Mouse (Mus musculus): ENCODE results near the gene Klhl29. TPM values are rescaled to one million over a fixed set of nuclear protein-coding genes. Genes with fewer than 3 reads are reported as not detected.

The Klhl29 gene
- total RNA-seq, 2 experiments from 2014 or later: not detected

DNA sequence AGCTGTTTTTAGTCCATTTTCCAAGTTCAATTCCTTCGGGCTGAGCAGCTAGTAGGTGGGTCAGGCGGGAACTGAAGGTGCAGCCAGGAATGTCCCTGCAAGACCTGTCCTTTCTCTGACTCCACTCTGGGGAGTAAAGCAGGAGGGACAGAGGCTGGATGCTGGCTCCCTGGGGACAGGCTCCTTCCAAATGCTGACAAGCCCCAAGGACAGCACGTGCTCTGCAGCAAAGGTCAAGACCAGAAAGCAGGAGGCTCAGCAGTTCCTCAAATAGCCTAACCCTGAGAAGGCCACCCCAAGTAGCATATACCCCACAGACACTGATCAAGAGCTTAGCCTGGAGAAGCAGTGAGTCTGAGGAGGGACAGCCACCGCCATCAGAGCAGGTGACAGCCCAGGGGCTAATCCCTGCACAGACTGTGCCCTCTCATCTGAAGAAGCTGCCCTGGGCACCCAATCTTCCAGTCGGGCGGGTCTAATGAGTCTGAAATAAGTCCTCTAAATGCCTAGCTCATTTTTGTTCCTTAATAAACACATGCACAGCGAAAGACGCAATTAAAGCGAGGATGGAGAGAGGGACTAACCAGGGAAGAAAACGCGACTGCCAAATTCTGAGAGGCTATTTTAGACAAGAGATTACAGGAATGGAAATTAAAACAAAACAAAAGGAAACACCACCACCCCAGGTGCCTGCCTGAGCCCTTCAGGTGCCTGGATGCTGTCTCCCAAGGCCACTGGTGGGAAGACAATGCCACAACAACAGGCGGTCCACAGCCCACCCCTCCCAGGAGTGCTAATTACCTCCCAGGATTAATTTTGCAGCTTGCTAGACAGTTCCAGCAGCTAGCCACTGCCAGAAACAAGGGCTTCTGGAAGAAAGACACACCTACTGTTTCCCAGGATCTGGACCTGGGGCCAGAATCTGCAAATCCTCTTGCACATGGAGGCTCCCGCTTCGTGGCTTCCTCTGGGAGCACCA lies 148.5 kb downstream of the Klhl29 start:
- ATAC-seq (ENCODE audit: poor library complexity, severe bottlenecking): no peak

DNA sequence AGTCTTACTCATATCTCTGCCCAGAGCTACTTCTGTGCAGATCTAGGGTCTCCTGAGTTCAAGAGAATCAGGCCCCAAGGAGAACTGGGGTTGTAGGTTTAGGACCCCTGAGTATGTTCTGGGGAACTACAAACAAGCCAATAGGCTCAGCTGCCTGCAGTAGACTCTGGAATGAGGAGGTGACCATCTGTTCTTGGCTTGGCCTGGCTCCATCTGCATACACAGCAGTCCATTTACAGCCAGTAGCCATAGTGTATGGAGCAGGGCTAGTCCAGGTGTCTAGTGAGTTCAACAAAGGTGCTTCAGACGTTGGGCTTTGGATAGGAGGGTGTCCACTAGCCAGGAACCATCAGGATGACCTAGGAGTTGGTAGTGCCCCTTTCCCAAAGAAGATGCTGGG lies 151.9 kb downstream of the Klhl29 start:
- no peak for ATAC-seq (ENCODE audit: poor library complexity, severe bottlenecking)

DNA sequence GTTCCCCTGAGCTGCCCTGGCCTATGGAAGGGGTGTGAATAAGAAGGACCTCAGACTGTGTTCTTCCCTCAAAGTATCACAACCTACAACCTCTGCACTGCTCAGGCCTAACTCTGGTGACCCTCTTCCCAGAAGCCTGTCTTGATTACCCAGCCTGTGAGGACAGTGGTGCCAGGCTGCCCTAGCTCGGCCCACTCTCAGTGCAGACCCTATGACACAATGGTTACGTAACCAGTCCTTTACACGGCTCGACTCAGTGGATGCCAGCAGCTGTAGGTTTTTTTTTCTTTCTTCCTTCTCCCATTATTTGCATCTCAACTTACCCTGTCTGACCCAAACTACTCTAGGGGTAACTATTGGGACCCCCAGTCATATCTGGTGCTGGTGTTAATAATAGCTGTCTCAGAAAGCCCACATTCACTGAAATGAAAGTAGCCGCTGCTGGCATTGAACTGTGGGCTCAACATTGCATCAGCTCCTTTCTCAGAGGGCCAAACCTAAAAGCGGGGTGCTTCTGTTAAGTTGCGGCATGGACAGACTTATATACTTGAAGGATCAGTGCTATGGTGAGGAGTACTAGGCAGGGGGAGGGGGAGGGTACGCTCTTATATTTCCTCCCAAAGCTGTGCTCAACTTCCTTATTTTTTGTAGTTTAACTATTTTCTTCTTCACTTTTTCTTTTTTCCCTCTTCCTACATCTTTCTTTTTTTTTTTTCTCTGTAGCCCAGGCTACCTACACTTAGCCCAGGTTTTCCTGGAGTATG lies 152.9 kb downstream of the Klhl29 start:
- ATAC-seq (ENCODE audit: poor library complexity, severe bottlenecking): no peak

DNA sequence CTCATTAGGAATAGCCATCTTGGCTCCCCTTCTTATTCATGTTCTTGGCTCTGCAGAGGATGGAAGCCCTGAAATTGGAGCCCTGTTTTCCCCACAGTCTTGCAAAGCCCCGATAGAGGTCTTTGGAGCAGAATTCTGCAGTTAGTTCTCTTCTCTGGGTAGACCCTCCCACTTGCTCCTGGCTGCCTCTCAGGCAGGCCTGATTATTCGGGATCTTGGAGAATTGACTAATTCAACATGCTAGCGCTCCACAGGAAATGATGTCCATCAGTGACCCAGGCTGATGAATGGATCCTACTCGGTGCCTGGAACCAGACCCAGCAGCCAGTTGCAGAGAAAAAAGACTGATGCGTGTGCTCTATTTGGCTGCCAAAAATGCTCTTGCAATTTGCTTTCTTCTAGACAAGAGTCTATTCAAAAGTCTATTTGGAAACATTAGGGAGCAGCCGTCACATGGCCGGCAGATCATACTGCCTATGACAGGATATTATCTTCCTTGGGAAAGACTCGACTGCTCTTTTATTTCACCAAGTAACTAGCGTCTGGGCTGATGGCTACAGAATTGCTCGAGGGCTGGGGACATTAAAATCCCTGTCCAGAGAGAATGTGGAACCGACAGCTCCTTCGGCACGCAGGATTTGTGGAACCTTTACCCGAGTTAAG lies 155.4 kb downstream of the Klhl29 start:
- ATAC-seq (ENCODE audit: poor library complexity, severe bottlenecking): no peak

DNA sequence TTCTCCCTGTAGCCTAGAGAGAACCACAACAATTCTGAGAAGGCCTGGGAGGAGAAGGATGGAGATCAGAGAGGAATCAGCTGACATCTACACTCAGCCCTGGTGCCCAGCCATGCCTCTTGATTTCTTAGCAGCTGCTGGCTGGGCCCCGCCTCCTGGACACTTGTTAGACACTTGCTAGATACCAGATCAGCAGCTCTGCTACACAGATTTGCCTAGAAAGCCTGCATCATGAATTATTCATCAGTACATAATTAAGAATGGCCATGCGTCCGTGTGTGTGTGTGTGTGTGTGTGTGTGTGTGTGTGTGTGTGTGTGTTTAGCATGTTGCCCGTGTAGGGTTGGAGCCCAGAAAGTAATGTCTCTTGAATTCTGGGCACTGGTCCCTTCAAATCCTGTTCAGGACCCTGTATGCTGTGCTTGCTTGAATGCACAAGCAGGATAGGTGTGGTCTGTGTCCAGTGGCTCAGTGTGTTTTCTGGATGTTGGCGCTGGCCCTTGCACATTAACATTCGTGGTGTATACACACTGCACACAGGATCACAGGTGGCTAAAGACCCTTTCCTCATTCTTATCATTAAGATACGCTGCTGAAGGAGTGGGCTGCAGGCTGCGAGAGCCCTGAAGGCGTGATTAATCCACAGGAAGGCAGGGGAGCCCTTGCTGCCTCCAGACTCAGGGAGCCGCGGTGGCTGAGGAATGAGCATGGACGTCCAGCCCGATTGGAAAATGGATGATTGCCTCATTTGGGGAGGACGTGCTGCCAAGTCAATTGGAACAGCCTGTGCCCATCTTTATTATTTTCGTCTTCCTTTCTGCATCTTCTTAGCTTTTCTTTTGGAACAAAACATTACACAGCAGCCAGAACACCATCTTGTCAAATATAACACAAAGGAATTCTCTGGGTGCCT lies 159.4 kb downstream of the Klhl29 start:
- no peak for ATAC-seq (ENCODE audit: poor library complexity, severe bottlenecking)

DNA sequence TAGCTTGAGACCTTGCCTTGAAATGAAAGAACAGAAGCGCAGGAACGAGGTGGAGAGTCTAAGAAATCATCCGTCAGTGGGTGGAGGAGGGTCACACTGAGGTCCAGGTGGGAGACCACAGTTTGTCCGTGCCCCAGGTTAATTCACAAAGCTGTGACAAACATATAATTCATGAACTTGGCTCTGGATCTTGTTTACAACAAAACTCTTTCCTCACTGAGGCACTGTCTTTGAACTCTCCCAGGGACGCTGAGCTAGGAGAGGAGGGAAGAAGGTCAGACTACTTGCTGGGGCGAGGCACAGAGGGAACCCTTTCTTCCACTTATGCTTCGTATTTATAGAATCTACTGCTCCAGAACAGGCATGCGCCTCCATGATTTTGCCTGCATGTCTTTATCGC lies 161.2 kb downstream of the Klhl29 start:
- no peak for ATAC-seq (ENCODE audit: poor library complexity, severe bottlenecking)

DNA sequence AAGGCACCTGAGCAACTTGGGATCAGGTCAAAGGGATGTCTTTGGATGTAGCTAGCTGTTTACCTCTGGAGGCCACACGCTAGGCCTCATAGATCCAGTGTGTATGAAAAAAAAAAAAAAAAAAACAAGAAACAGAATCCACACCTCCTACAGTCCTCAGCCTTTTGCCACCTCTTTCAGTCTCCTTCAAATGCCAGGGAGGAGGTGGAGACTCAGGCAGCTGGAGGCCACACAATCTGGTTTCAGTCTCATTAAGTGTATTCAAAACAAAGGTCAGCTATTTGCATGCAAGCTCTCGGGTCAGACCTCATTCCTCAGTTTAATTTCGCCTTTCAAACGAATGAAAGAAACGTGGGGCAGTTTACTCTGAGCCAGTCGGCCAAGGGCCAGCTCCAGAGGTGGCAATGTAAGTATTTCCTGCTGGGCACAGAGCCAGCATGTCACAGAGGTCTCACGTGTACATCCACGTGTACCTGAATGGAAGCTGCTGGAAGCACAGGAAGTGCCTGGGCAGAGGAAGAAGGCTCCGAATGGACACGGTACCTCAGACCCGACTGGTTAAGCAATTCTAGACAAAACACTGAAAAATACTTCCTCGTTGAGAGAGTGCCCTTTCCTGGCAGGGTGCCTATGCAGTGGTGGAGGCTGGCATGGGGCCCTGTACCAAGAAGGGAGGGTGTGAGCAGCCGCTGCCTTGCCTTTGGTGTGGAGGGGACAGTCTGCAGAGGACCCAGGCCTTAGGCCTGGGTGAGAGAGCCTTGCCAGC lies 162.0 kb downstream of the Klhl29 start:
- ATAC-seq (ENCODE audit: poor library complexity, severe bottlenecking): no peak

DNA sequence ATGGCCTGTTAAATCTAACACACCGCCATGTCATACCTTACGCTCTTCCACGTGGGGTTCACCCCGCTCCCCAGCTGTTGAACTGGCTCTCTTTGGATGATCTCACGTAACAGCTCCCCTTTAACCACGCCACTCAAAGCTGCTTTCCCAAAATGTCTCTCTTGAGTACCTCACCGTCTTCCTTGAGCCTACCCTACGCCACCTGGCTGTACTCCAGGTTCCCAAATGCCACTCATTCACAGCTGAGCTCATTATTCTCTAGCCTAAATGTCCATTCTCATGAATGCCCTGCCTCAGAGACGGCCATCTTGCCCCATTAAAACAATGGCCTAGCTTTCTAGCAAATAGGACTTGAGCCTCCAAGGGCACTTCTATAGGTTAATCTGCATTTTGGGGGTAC lies 163.6 kb downstream of the Klhl29 start:
- ATAC-seq (ENCODE audit: poor library complexity, severe bottlenecking): no peak

DNA sequence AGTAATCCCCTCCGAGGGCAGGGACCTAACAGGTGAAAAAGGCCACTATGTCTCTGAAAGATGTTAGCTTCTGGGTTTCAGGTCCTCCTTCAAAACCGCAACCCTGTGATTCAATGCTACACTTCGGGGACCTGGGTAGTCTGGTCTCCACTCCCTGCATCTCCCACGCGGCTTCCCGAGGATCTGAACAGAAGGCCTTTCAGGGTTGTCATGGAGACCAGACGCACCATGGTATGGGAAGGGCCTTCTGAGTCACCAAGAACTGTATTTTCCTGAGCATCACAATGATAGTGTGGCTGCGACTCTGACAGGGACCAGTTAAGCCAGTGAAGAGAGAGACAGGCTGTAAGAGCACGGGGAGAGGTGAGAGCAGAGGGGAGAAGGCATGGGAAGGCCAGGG lies 164.7 kb downstream of the Klhl29 start:
- ATAC-seq (ENCODE audit: poor library complexity, severe bottlenecking): no peak

DNA sequence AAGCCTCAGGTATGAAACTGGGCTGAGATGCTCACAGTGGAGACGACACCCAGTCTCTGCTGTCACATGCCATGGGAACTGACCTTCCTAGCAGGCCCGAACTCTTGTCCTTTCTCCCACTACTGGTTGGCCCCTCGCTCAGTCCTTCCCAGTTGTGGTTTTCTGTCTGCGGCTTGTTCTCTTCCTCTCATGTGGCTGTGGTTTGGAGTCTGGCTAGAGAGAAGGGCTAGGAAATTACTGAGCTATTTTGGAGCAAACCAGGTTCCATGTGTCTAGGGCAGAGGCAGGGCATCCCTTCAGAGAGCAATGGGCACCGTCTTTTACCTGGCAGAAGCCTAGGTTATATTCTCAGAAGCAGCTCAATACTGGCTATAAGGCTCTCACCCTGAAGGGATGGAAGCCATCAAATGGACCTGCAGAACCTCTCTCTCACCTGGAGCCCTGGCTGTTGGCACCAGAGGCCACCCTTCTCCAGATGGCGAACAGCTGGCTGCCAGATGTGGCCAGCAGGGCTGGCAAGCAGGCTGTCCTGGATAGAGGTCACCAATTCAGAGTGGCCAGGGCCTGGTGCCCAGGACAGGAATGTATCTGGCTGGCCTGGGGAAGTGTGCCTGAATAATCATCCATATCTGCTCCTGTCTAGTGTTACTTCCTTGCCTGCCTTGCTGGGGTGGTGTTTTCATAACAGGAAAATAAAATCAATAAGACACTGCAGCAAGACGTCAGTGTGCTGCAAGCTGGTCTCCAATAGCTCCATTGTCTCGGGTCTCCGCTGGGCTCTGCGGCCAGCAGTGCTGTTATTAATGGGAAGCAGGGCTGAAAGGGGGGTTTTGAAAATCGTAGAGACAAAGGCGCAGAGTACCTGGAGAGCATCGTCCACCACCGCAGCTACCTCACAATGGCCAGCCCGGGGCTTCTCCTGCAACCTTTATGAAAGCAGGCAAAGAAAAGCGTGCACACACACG lies 167.3 kb downstream of the Klhl29 start:
- ATAC-seq (ENCODE audit: poor library complexity, severe bottlenecking): no peak

DNA sequence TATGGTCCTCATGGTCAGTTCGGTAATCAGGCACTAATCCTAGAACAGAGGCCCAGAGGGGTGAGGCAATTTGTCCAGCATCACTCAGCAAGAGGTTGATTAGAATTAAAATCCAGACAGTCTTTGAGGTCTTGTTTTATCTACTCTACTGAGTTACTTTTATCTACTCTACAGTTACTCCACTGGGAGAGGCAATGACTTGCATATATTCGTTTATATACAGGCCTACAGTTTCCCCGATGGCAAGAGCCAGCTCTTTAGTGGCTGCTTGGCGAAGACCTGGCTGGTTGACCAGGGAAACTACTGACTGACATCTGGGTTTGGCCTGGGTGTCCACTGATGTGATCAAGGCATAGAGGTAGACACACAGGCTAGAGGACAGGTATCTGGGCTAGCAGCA lies 168.3 kb downstream of the Klhl29 start:
- ATAC-seq (ENCODE audit: poor library complexity, severe bottlenecking): no peak

DNA sequence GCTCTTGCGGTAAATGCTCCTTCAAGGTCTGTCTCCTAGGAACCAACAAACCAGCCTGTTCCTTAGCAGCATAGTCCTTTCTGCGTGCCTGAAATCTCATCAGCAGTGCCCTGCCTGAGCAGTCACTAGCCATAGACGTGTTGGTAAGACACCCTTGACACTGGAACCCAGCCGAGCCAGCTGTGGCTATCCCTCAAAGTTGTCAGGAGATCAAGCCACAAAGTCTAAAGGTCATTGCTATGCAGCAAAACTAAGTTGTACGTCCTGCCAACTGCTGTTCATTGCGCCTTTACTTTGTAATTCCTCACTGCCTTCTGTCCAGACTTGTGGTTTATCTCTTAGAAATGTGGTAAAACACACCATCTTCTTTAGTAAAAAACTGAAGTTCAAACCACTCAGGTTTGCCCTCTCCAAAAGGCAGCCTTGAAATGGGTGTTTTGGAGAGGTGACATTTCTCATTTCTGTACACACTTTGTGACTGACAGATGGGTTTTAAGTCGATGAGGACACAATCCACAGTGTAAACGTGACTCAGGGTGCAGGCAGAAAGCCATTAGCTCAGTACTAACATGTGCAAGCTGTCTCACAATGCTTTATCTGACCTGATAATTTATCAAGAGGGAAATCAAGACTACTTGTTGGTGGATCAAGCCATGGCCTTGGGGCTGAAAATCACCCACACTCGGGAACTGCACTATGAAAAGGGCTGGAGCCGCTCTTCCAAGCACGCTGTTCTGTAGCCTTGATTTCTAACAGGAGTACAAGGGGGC lies 171.2 kb downstream of the Klhl29 start:
- no peak for ATAC-seq (ENCODE audit: poor library complexity, severe bottlenecking)

DNA sequence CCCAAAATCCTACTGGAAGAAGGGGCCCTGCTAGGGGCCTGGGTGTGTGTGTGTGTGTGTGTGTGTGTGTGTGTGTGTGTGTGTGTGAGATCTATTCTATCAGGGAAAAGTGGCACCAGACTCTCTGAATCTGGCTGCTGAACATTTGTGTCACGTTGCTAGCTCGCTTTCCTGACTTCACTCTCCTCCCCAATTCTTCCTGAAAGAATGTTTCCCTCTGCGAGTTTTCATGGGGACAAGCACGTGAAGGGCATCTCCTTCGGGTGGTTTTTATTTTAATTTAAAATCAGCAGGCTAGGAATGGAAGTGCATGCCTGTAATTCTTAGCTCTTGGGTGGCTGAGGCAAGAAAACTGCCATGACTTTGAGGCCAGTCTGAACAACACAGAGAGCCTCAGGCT lies 172.1 kb downstream of the Klhl29 start:
- no peak for ATAC-seq (ENCODE audit: poor library complexity, severe bottlenecking)

DNA sequence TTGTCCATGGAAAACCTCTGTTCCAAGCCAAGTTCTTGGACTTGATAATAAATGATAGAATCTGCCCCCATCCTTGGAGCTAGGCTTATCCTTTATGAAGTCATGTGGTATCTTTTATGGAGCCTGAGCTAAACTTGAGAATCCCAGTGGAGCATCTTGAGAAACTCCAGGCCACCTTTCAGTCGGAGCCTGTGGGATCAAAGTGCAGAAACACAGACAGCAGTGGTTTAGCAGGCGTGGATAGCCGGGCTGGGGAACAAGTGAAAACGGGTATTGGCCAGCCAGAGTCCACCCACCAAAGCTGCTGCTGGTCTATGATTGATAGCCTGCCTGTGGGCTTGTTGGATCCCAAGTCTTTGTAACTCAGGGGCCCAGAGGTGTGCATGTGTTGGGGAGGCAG lies 177.2 kb downstream of the Klhl29 start:
- ATAC-seq (ENCODE audit: poor library complexity, severe bottlenecking): no peak

DNA sequence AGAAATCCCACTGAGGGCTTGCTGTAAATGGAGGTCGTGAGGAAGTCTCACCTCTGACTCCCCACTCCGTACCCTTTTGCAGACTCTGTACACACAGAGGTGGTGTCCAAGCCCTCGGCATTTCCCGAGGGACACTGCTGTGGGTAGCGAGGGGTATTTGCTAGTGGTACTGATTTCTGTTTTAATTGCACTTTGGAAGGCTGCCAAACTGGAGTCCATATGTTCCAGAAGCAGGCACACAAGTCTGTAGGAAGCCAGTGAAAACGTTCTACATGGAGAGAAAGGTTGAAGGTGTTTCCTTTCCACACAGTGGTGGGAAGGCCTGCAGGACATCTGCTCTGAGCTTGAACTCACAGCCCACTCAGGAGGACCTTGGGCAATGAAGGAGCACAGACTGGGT lies 181.3 kb downstream of the Klhl29 start:
- ATAC-seq (ENCODE audit: poor library complexity, severe bottlenecking): no peak

DNA sequence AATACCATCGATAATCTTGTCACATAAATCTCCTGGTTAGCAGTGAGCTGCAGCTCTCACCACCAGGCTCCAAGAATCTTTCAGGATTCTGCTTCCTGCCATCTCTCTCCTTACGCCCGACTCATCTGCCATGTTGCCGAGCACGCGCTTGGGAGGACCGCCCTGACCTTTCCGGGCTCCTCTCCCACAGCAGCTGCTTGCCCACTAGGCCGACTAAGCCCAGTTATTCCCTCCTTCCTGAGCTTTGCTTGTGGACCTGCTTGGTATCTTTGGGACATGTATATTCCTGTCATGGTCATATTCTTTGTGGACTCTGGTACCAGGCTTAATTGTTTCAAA lies 183.1 kb downstream of the Klhl29 start:
- ATAC-seq (ENCODE audit: poor library complexity, severe bottlenecking): no peak

DNA sequence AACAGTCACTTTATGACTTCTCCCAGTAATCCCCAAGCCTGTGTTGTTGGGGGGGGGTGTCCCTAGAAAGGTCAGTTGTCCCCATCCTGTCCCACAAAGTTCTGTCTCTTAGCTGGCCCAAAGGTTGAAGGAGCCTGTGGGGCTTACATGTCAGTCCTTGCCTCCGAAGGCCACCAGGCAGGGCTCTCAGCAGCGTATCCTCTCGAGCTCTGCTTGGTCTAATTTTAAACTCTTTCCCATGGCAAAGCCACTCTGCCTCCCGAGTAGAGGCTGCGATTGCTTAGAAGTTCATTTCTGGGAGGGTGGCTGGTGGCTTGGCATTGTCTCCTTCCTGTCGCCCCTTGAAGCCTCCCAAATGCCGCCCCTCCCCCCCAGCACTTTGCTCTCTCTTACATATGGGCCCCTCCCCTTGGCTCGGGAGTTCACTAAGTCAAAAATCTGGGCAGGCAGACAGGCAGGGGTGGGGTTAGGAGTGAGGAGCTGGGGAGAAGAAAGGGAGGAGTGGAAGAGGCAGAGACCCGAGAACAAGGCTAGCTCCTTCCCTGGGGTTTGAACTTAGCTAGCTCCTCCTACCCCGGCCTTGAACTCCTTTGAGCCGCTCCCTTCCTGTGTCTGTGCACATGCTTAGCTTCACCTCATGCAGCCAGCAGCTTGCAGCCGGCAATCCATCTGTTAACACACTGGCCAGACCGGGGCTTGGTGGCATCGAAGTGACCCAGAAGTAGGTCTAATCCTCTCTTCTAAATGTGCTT lies 183.7 kb downstream of the Klhl29 start:
- no peak for ATAC-seq (ENCODE audit: poor library complexity, severe bottlenecking)

Measured in megakaryocyte, adult 5-6 weeks (primary cell).